Mouse (Mus musculus): ENCODE measurements around the gene Prl7b1. TPM values are rescaled to one million over a fixed set of nuclear protein-coding genes. Genes with fewer than 3 reads are reported as not detected.

Gene Prl7b1
- not detected for total RNA-seq (2021)

GRCm38 (mm10) chr13:27610482-27610881, at the start of gene Prl7b1:
Gene Prl7b1 (minus strand): TSS chr13:27610582.
- DNase-seq (ENCODE audit: low spot score), result no peak

GRCm38 (mm10) chr13:27642393-27642792, 32.0 kb upstream of the Prl7b1 start, which contains the start of gene Prl7a1:
Gene Prl7a1 (minus strand): TSS chr13:27642493.
- intact Hi-C loops (cut with DNase I), result no loop called here
- DNase-seq (ENCODE audit: low spot score), result no peak

More at GRCm38 (mm10) chr13:27610482-27610881, at the start of gene Prl7b1:
- intact Hi-C loops (cut with DNase I), result no loop called here

GRCm38 (mm10) chr13:27582071-27582470, 28.3 kb downstream of the Prl7b1 start, which contains the start of gene Prl8a1:
Gene Prl8a1 (minus strand): TSS chr13:27582171.
- no peak for DNase-seq (ENCODE audit: low spot score)
- intact Hi-C loops (cut with DNase I), result no loop called here

- DNase-seq (ENCODE audit: low spot score), result no peak
- intact Hi-C loops (cut with DNase I), result no loop called here
Observed at GRCm38 (mm10) chr13:27564506-27564905, 45.9 kb downstream of the Prl7b1 start, which contains the start of gene Prl8a9. Gene Prl8a9 (minus strand): TSS chr13:27564606.

- intact Hi-C loops (cut with DNase I), result no loop called here
- no peak for DNase-seq (ENCODE audit: low spot score)
Observed at GRCm38 (mm10) chr13:27553336-27553735, 57.0 kb downstream of the Prl7b1 start.

Other genes starting within 250 kb of the Prl7b1 start
- not detected for gene Prl2b1, start 219.7 kb downstream of the Prl7b1 start, total RNA-seq (2021)
- not detected for gene Prl8a6, start 171.9 kb downstream of the Prl7b1 start, total RNA-seq (2021)
- not detected for gene Prl8a8, start 97.4 kb downstream of the Prl7b1 start, total RNA-seq (2021)
- not detected for gene Prl8a9, start 46.0 kb downstream of the Prl7b1 start, total RNA-seq (2021)
- gene Prl8a1, start 28.4 kb downstream of the Prl7b1 start, total RNA-seq (2021), result not detected
- not detected for gene Prl7a1, start 31.9 kb upstream of the Prl7b1 start, total RNA-seq (2021)
- gene Prl7a2, start 57.5 kb upstream of the Prl7b1 start, total RNA-seq (2021), result not detected
- not detected for gene Prl7d1, start 106.2 kb upstream of the Prl7b1 start, total RNA-seq (2021)
- gene Prl7c1, start 170.2 kb upstream of the Prl7b1 start, total RNA-seq (2021), result not detected
- not detected for gene Prl2a1, start 191.1 kb upstream of the Prl7b1 start, total RNA-seq (2021)
- gene Prl2c1, start 238.8 kb upstream of the Prl7b1 start, total RNA-seq (2021), result not detected

Measured in heart, postnatal 25 days (tissue).